Mouse (Mus musculus) cortical plate, adult 2 months (tissue): ENCODE measurements around the gene Cmah.

Source experiments
- CTCF ChIP-seq: fragments of 200-500 bp; IDR thresholded peaks from 2 replicates; pipeline ENCODE4 v1.5.1; 2011; ENCODE audit warnings: mild to moderate bottlenecking, control low read depth, low read length; ENCODE audit not compliant: insufficient read depth; ENCODE audit errors: extremely low read depth
- POLR2A ChIP-seq: fragments of 200-500 bp; IDR thresholded peaks from 2 replicates; pipeline ENCODE4 v1.6.1; 2011; ENCODE audit warnings: mild to moderate bottlenecking, low read length, control low read depth; ENCODE audit not compliant: insufficient read depth; ENCODE audit errors: extremely low read depth

DNA sequence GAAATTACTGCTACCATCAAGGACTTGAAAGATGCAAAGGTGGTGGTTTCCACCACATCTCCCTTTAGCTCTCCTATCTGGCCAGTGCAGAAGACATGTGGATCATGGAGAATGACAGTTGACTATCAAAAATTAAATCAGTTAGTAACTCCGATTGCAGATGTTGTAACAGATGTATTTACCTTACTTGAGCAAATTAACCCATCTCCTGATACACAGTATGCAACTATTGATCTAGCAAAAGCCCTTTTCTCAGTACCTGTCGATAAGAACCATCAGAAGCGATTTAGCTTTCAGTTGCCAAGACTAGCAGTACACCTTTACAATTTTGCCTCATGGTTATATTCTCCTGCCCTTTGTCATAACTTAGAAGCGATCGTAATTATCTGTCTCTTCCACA lies 25.8 kb downstream of the Cmah start:
- TF ChIP-seq CTCF (no peak), POLR2A (no peak)
